ENCODE assay signal across 9 mouse cellular contexts in genomic region chr7:112466786-112467185, GRCm38 (mm10). TPM values are rescaled to one million over a fixed set of nuclear protein-coding genes. Genes with fewer than 3 reads are reported as not detected.
DNase-seq lines count a peak whose midpoint lies in the region; ATAC-seq and TF ChIP-seq lines count a peak whose summit lies in the region.
"Had no signal": no experiment of that assay in that cellular context is flagged by ENCODE, and none has a peak within 500 bp of the region (broad histone marks: within the 10 kb centered on the region; RNA-seq: fewer than 3 reads in every experiment).

No protein-coding gene starts in this region.

- peaks cover 65% of the 10 kb centered on the region for H3K4me1 ChIP-seq in kidney, embryonic 16.5 days (ENCODE audit: insufficient read depth, low read length)
- H3K4me1 ChIP-seq in embryonic facial prominence, embryonic 15.5 days = peaks cover 78% of the 10 kb centered on the region

- no peaks in the 10 kb centered on the region for H3K27me3 ChIP-seq in kidney, embryonic 16.5 days (ENCODE audit: insufficient read depth, low read length)
- no peaks in the 10 kb centered on the region for H3K27me3 ChIP-seq in embryonic facial prominence, embryonic 15.5 days

- no peak for DNase-seq in gastrocnemius, adult 2 months
- DNase-seq in gastrocnemius, postnatal 4 days (ENCODE audit: low spot score in 2 of 2) = no peak
- no peak for DNase-seq in kidney, postnatal 36 days
- peak; percentile 53 for DNase-seq in NIH3T3 (ENCODE audit: low read depth)
- DNase-seq in c-Kit-positive CD71-positive TER-119-positive erythroid progenitor cells, embryonic 14.5 days (ENCODE audit: low spot score) = no peak
- no peak for DNase-seq in frontal cortex, adult 2 months (ENCODE audit: extremely low spot score in 1 of 2, low spot score in 1 of 2)
- DNase-seq: kidney, adult 9 months had no signal

- intact Hi-C loops in gastrocnemius, adult 2 months (cut with DNase I) = loop anchor here (5.0 kb wide), 2 partner anchors 64 to 211 kb away; partner anchors contain the start of gene Tead1

- no peak overlapping the region for H3K4me3 ChIP-seq in gastrocnemius, adult 2 months
- H3K4me3 ChIP-seq in kidney, embryonic 16.5 days (ENCODE audit: low read length) = no peak overlapping the region
- no peak overlapping the region for H3K4me3 ChIP-seq in embryonic facial prominence, embryonic 15.5 days (replicated peaks)

- no peak overlapping the region; the same call in 1 of the 2 replicates for H3K9ac ChIP-seq in kidney, embryonic 16.5 days (replicated peaks; ENCODE audit: low read length)
- no peak overlapping the region for H3K9ac ChIP-seq in embryonic facial prominence, embryonic 15.5 days

- H3K4me2 ChIP-seq in kidney, embryonic 16.5 days (replicated peaks; ENCODE audit: low read depth, low read length) = no peak overlapping the region
- no peak overlapping the region for H3K4me2 ChIP-seq in embryonic facial prominence, embryonic 15.5 days (replicated peaks)

- 64% methylated on average over 3 of the region's 3 CpGs for WGBS in kidney, embryonic 16.5 days
- 68% methylated on average over 3 of the region's 3 CpGs for WGBS in embryonic facial prominence, embryonic 15.5 days

- ATAC-seq in kidney, embryonic 16.5 days (ENCODE audit: low FRiP score, low TSS enrichment) = no peak
- no peak for ATAC-seq in embryonic facial prominence, embryonic 15.5 days (ENCODE audit: insufficient number of reproducible peaks, low FRiP score, low TSS enrichment, low read depth)

- H3K27ac ChIP-seq in gastrocnemius, adult 2 months = peak overlapping the region; percentile 70
- peak overlapping the region; percentile 94 for H3K27ac ChIP-seq in kidney, embryonic 16.5 days (ENCODE audit: low read length)
- H3K27ac ChIP-seq in embryonic facial prominence, embryonic 15.5 days (replicated peaks) = peak overlapping the region; percentile 94

- no peaks in the 10 kb centered on the region for H3K9me3 ChIP-seq in kidney, embryonic 16.5 days (ENCODE audit: low read length)
- no peaks in the 10 kb centered on the region for H3K9me3 ChIP-seq in embryonic facial prominence, embryonic 15.5 days (replicated peaks)

- no peak for TF ChIP-seq CTCF in gastrocnemius, adult 2 months (IDR thresholded peaks at IDR 0.05)

- no peaks in the 10 kb centered on the region for H3K36me3 ChIP-seq in kidney, embryonic 16.5 days (ENCODE audit: insufficient read depth, low read length)
- H3K36me3 ChIP-seq in embryonic facial prominence, embryonic 15.5 days = no peaks in the 10 kb centered on the region

RNA-seq across cellular contexts. Expression of gene Parva, which starts 39.5 kb away (rescaled TPM):
- total RNA-seq in gastrocnemius, adult 2 months (2021) = 10 to 100 TPM; 10.9 to 17.0 TPM
- total RNA-seq in gastrocnemius, postnatal 4 days (2021) = 10 to 100 TPM; 73.8 to 77.9 TPM
- 120 and 126 TPM in 2 replicates for polyA plus RNA-seq in kidney, embryonic 16.5 days (2015; fragmentation: Nextera tagmentation; extraction: Ambion mirVana)
- 96.0 and 105 TPM in 2 replicates for polyA plus RNA-seq in embryonic facial prominence, embryonic 15.5 days (2015; fragmentation: Nextera tagmentation; extraction: Ambion mirVana)
- 40.7 and 43.7 TPM in 2 replicates for polyA plus RNA-seq in frontal cortex, adult 2 months (2012; rRNA removed)
